Mouse (Mus musculus) ES-E14 (cell line): Measurements from ENCODE around the gene Dync1li1. TPM values are rescaled to one million over a fixed set of nuclear protein-coding genes. Genes with fewer than 3 reads are reported as not detected.

Experiments
- DNase-seq: peaks from one replicate; pipeline ENCODE4 v3.0.0-alpha.2; 2013; ENCODE audit warnings: low read depth, low spot score
- H3K27ac ChIP-seq: 2 replicates; pipeline ENCODE4 v1.5.1; 2012; ENCODE audit warnings: low read depth, mild to moderate bottlenecking, low read length, moderate library complexity, mixed read lengths; ENCODE audit not compliant: poor library complexity, insufficient read depth, severe bottlenecking
- H3K36me3 ChIP-seq: 2 replicates; pipeline ENCODE4 v1.6.1; 2012; ENCODE audit warnings: mild to moderate bottlenecking, low read length, moderate library complexity, mixed read lengths; ENCODE audit not compliant: control insufficient read depth, poor library complexity, insufficient read depth, severe bottlenecking
- H3K4me1 ChIP-seq, 2 experiments: fragments of 150-350 bp in 1 of 2; sonication (generic) in 1 of 2; 2 replicates each; pipeline ENCODE4 v1.6.1; 2012; ENCODE audit warnings: low read length in 2 of 2, mild to moderate bottlenecking in 1 of 2, mixed read lengths in 1 of 2; ENCODE audit not compliant: control insufficient read depth in 2 of 2, insufficient read depth in 2 of 2, poor library complexity in 1 of 2
- H3K4me3 ChIP-seq, 2 experiments: fragments of 150-350 bp in 1 of 2; sonication (generic) in 1 of 2; 2 replicates each; pipeline ENCODE4 v1.5.1; 2012; ENCODE audit warnings: low read length in 2 of 2, low read depth in 1 of 2, mild to moderate bottlenecking in 1 of 2, mixed read lengths in 1 of 2; ENCODE audit not compliant: insufficient read depth in 1 of 2, poor library complexity in 1 of 2, severe bottlenecking in 1 of 2
- H3K9ac ChIP-seq: 2 replicates; pipeline ENCODE4 v1.6.1; 2012; ENCODE audit warnings: low read depth, mild to moderate bottlenecking, low read length, mixed read lengths; ENCODE audit not compliant: poor library complexity, insufficient read depth, severe bottlenecking
- H3K9me3 ChIP-seq: fragments of 150-350 bp; sonication (generic); 2 replicates; pipeline ENCODE4 v1.6.1; 2012; ENCODE audit warnings: low read depth, mild to moderate bottlenecking, low read length; ENCODE audit not compliant: control insufficient read depth, insufficient read depth
- CHD2 ChIP-seq: IDR thresholded peaks from 2 replicates; pipeline ENCODE4 v1.6.1; 2014; ENCODE audit warnings: mild to moderate bottlenecking, low read depth, low read length, inconsistent platforms
- HCFC1 ChIP-seq: IDR thresholded peaks from 2 replicates; pipeline ENCODE4 v1.6.1; 2012; ENCODE audit warnings: low read length, inconsistent platforms, borderline replicate concordance; ENCODE audit not compliant: insufficient read depth
- MAFK ChIP-seq: IDR thresholded peaks from 2 replicates; pipeline ENCODE4 v1.6.1; 2014; ENCODE audit warnings: mild to moderate bottlenecking, low read depth, low read length, inconsistent platforms; ENCODE audit not compliant: insufficient read depth
- ZC3H11A ChIP-seq: IDR thresholded peaks from 2 replicates; pipeline ENCODE4 v1.6.1; 2012; ENCODE audit warnings: low read depth, mild to moderate bottlenecking, inconsistent platforms, low read length, borderline replicate concordance
- ZNF384 ChIP-seq: IDR thresholded peaks from 2 replicates; pipeline ENCODE4 v1.6.1; 2012; ENCODE audit warnings: low read depth, low read length, inconsistent platforms
- in situ Hi-C, 2 experiments: fragments of 600-800 bp; cut with MboI; formaldehyde crosslinking; loops; one replicate each; pipeline ENCODE4 v1.15.1; 2025; ENCODE audit warnings: low sequenced_read_pairs in 2 of 2, inconsistent platforms in 1 of 2; ENCODE audit not compliant: unreplicated experiment in 2 of 2
- total RNA-seq: library from RNA; depleted of rRNA; stranded (reverse); fragments of 300-350 nt; gene quantifications from 2 replicates; pipeline ENCODE4 v1.2.3, GENCODE M21; 2012

The Dync1li1 gene
- total RNA-seq, 1 experiment, result 63.8 TPM

- peaks cover 6% of the 10 kb centered on the region; the same call in 1 of the 2 replicates for H3K36me3 ChIP-seq
- H3K9ac ChIP-seq, result no peak overlapping the region
- TF ChIP-seq ZNF384 (no peak), HCFC1 (no peak)
- H3K4me1 ChIP-seq, result peaks cover 3 to 7% of the 10 kb centered on the region in 2 experiments; a peak in 2 of 4 replicates
- in situ Hi-C loops, result no loop called here
- H3K9me3 ChIP-seq, result no peaks in the 10 kb centered on the region
- no peak overlapping the region for H3K27ac ChIP-seq
- H3K4me3 ChIP-seq, result no peak overlapping the region
- DNase-seq, result no peak
Observed at GRCm38 (mm10) chr9:114697926-114698325, 9.3 kb downstream of the Dync1li1 start.

GRCm38 (mm10) chr9:114699262-114699661 lies 10.7 kb downstream of the Dync1li1 start:
- in situ Hi-C loops, result no loop called here
- Histone ChIP-seq H3K27ac (no peak overlapping the region), H3K36me3 (peaks cover 8% of the 10 kb centered on the region; the same call in 1 of the 2 replicates), H3K9me3 (no peaks in the 10 kb centered on the region), H3K9ac (no peak overlapping the region), H3K4me1 (peaks cover 3 to 7% of the 10 kb centered on the region in 2 experiments; a peak in 2 of 4 replicates), H3K4me3 (no peak overlapping the region)
- no peak for TF ChIP-seq ZC3H11A
- TF ChIP-seq MAFK, result no peak
- TF ChIP-seq CHD2, result no peak
- no peak for TF ChIP-seq ZNF384
- TF ChIP-seq HCFC1, result no peak
- no peak for DNase-seq

- in situ Hi-C loops, result no loop called here
- Histone ChIP-seq H3K4me1 (peaks cover 3 to 4% of the 10 kb centered on the region in 2 experiments; a peak in 2 of 4 replicates), H3K9ac (no peak overlapping the region), H3K4me3 (no peak overlapping the region), H3K27ac (no peak overlapping the region; the same call in 1 of the 2 replicates), H3K9me3 (no peaks in the 10 kb centered on the region), H3K36me3 (peaks cover 5% of the 10 kb centered on the region; the same call in 1 of the 2 replicates)
- no peak for TF ChIP-seq MAFK
- no peak for TF ChIP-seq ZC3H11A
- peak; percentile 47; the same call in 1 of the 2 replicates for TF ChIP-seq ZNF384
- DNase-seq, result no peak
Observed at GRCm38 (mm10) chr9:114699882-114700665, 11.5 kb downstream of the Dync1li1 start.

GRCm38 (mm10) chr9:114701031-114701430 lies 12.4 kb downstream of the Dync1li1 start:
- H3K9ac ChIP-seq, result no peak overlapping the region
- TF ChIP-seq HCFC1 (no peak), CHD2 (no peak), ZNF384 (no peak), MAFK (no peak), ZC3H11A (no peak)
- no peak overlapping the region for H3K27ac ChIP-seq
- peaks cover 3 to 4% of the 10 kb centered on the region in 2 experiments; a peak in 2 of 4 replicates for H3K4me1 ChIP-seq
- no peak for DNase-seq
- no peak overlapping the region for H3K4me3 ChIP-seq
- H3K36me3 ChIP-seq, result peaks cover 7% of the 10 kb centered on the region
- H3K9me3 ChIP-seq, result no peaks in the 10 kb centered on the region
- in situ Hi-C loops, result no loop called here

- TF ChIP-seq HCFC1 (no peak), CHD2 (no peak), MAFK (no peak), ZNF384 (no peak), ZC3H11A (no peak)
- H3K36me3 ChIP-seq, result peaks cover 7% of the 10 kb centered on the region
- in situ Hi-C loops, result no loop called here
- H3K4me1 ChIP-seq, result peaks cover 3 to 4% of the 10 kb centered on the region in 2 experiments; a peak in 2 of 4 replicates
- H3K9me3 ChIP-seq, result no peaks in the 10 kb centered on the region
- H3K9ac ChIP-seq, result no peak overlapping the region
- no peak overlapping the region for H3K4me3 ChIP-seq
- DNase-seq, result no peak
- H3K27ac ChIP-seq, result peak overlapping the region; percentile 12; the same call in 1 of the 2 replicates
Observed at GRCm38 (mm10) chr9:114701921-114702320, 13.3 kb downstream of the Dync1li1 start.
